Mouse (Mus musculus): ENCODE data around the gene Prl2b1. TPM values are rescaled to one million over a fixed set of nuclear protein-coding genes. Genes with fewer than 3 reads are reported as not detected.

Prl2b1 gene
- polyA plus RNA-seq (2012; rRNA removed): not detected in 2 replicates

DNA sequence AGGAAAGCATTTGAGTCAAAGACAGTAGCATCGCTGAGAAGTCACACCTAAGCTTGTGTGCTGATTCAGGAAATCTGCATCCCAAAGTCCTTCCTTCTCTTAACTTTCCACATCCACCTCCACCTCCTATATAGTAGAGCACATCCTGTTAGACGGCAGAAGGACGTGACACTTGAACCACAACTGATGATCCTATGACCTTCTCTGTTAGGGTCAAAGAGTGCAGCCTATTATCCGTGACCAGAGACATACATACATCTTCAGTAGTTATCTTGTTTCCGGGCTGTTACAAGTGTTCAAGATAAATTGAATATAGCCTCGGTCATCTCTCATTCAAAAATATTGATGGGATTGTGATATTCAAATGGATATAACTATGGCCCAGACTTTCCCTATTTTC is at the start of gene Prl2b1:
TSS of gene Prl2b1 (minus strand) at position 101 of the 400 bp plus-strand sequence.
- TF ChIP-seq CTCF (IDR thresholded peaks at IDR 0.05; ENCODE audit: extremely low read depth, insufficient read depth, low read length): no peak
- no peak within 1 kb of the TSS for H3K27ac ChIP-seq (ENCODE audit: insufficient read depth, low read length)
- no peak within 1 kb of the TSS for H3K4me3 ChIP-seq (ENCODE audit: insufficient read depth, low read length)
- H3K4me1 ChIP-seq (ENCODE audit: control insufficient read depth, insufficient read depth, low read length): no peaks in the 10 kb centered on the region

DNA sequence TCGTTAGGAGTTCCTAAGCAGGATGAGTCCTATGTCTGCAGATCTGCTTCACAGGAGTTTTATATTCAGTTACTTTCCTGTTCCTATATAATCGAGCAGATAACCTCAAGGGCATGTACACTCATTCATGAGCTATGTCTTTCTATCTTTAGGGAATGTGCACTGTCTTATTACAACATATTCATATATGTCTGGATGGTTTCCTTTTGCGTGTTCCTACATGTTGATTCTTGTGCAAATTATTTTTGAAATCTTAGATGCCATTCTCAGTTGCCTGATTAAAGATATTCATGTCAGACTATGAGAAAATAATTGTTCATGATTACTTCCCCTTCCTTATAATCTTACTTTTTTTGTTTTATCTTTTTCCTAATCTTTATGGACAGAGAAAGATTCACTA is 47.9 kb upstream of the Prl2b1 start, which contains the start of gene Prl8a6:
TSS of gene Prl8a6 (minus strand) at position 101 of the 400 bp plus-strand sequence.
- Histone ChIP-seq H3K4me1 (ENCODE audit: control insufficient read depth, insufficient read depth, low read length) (no peaks in the 10 kb centered on the region), H3K27ac (ENCODE audit: insufficient read depth, low read length) (no peak within 1 kb of the TSS), H3K4me3 (ENCODE audit: insufficient read depth, low read length) (no peak within 1 kb of the TSS)
- TF ChIP-seq CTCF (IDR thresholded peaks at IDR 0.05; ENCODE audit: extremely low read depth, insufficient read depth, low read length) (no peak), POLR2A (IDR thresholded peaks at IDR 0.05; ENCODE audit: extremely low read depth, insufficient read depth, low read length) (no peak)

DNA sequence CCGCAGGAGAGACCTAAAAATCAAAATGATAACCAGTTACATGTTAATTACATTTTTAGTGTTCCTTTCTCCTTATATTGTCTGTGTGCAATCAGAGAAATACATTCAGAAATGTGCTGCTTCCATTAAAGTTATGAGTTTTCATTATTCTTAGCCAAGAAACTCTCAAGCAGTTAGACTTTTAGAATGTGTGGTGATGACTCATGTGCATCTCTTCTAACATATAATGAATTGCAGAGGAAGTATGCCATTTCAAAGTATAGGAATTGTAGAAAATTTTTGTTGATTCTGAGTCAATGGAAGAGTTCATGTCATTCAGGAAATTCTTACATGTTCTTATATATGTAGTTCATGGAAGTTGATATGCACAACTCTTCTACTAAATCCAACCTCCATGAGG is 42.5 kb upstream of the Prl2b1 start:
- TF ChIP-seq POLR2A (IDR thresholded peaks at IDR 0.05; ENCODE audit: extremely low read depth, insufficient read depth, low read length) (no peak), CTCF (IDR thresholded peaks at IDR 0.05; ENCODE audit: extremely low read depth, insufficient read depth, low read length) (no peak)
- Histone ChIP-seq H3K4me3 (ENCODE audit: insufficient read depth, low read length) (no peak overlapping the region), H3K4me1 (ENCODE audit: control insufficient read depth, insufficient read depth, low read length) (no peaks in the 10 kb centered on the region), H3K27ac (ENCODE audit: insufficient read depth, low read length) (no peak overlapping the region)

DNA sequence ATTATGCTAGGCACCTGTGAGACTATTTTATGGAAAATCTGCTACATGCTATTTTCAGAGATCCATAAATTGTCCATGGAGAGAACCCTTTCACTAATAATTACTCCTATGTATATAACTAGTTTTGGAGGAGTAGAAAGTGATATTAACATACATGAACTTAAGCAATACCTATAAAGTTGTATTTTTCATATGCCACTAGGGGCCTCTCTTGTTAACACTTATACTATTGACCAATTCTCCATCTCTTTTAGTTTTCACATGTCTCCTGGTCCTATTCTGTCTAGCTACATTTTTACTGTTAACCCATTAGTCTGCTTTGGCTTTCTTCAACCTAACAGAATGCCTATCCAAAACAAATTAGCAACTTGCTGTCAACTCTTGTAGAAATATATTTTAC is 23.0 kb upstream of the Prl2b1 start:
- TF ChIP-seq CTCF (IDR thresholded peaks at IDR 0.05; ENCODE audit: extremely low read depth, insufficient read depth, low read length): no peak
- no peak for TF ChIP-seq POLR2A (IDR thresholded peaks at IDR 0.05; ENCODE audit: extremely low read depth, insufficient read depth, low read length)
- Histone ChIP-seq H3K4me1 (ENCODE audit: control insufficient read depth, insufficient read depth, low read length) (no peaks in the 10 kb centered on the region), H3K27ac (ENCODE audit: insufficient read depth, low read length) (no peak overlapping the region), H3K4me3 (ENCODE audit: insufficient read depth, low read length) (no peak overlapping the region)

DNA sequence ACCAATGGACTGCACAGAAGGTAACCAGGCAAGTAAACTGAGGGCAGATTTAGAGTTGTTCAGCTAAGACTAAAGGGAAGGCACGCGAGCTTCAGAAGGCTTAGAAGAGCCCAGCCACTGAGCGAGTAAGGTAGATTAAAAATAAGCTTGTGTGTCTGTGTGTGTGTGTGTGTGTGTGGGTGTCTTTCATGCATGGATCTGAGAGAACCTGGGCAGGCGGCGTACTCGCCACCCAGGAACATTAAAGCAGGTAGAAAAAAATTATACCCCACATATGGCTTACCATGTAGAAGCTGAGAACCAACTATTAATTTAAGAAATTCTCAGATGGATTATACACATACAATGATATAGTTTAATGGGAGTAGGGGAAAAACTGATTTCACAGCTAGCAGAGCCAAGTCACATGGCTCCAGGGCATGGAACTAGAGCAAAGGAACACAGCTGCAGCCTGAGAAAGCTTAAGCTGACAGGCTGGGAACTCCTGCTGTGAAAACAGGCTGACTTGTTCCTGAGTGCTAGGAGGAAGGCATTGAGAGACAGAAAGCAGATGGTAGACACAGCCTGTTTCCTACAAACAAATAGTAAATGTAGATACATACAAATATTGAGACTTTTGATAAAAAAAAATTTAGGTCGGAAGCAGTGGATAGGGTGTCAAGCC is 8.5 kb upstream of the Prl2b1 start:
- no peaks in the 10 kb centered on the region for H3K4me1 ChIP-seq (ENCODE audit: control insufficient read depth, insufficient read depth, low read length)
- no peak overlapping the region for H3K4me3 ChIP-seq (ENCODE audit: insufficient read depth, low read length)
- no peak overlapping the region for H3K27ac ChIP-seq (ENCODE audit: insufficient read depth, low read length)
- no peak for TF ChIP-seq POLR2A (IDR thresholded peaks at IDR 0.05; ENCODE audit: extremely low read depth, insufficient read depth, low read length)
- no peak for TF ChIP-seq CTCF (IDR thresholded peaks at IDR 0.05; ENCODE audit: extremely low read depth, insufficient read depth, low read length)

DNA sequence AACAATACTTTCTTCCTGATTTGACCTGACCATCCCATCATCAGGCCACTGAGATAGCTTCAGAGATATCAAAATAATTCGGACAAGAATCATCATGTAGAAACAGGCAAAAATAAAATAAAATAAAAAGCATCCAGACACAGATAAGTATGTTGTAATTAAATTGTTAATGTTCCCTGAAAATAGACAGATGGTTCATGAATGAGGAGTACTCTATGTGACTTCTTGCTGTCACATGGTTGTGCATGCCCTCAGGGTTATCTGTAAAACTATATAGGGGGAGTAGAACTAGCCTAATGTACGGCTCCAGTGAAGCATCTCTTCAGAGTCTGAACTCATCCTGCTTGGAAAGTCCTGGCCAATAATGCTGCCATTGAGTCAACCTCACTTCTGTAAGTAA is 45.3 kb downstream of the Prl2b1 start, which contains the start of gene Prl8a2:
TSS of gene Prl8a2 (plus strand) at position 301 of the 400 bp plus-strand sequence.
- TF ChIP-seq POLR2A (IDR thresholded peaks at IDR 0.05; ENCODE audit: extremely low read depth, insufficient read depth, low read length) (no peak), CTCF (IDR thresholded peaks at IDR 0.05; ENCODE audit: extremely low read depth, insufficient read depth, low read length) (no peak)
- Histone ChIP-seq H3K4me3 (ENCODE audit: insufficient read depth, low read length) (no peak within 1 kb of the TSS), H3K4me1 (ENCODE audit: control insufficient read depth, insufficient read depth, low read length) (no peaks in the 10 kb centered on the region), H3K27ac (ENCODE audit: insufficient read depth, low read length) (no peak within 1 kb of the TSS)

DNA sequence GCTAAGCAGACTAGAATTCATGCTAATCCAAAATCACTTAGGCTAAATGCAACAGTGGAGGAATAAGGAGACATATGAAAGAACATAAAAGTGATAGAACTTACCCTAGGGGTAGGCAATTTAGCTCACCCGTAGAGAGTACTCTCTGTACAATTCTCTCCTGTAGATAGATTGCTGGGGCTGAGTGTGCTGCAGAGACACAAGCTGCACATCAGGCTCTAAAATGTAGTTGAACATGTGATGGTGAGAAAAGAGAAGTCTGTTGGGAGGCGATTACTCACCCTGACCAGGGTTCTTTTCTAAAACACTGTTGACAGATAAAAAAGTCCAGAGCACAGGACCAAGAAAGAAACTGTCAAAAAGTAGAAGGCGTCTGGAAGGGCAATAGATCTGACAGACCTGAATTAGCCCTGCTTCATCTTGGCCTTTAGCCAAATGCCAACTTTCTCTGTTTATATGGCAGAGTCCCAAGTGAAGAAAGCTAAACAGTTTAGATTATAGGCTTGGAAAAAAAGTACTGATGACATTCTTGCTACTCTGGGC is 47.8 kb downstream of the Prl2b1 start:
- H3K4me3 ChIP-seq (ENCODE audit: insufficient read depth, low read length): no peak overlapping the region
- no peaks in the 10 kb centered on the region for H3K4me1 ChIP-seq (ENCODE audit: control insufficient read depth, insufficient read depth, low read length)
- TF ChIP-seq CTCF (IDR thresholded peaks at IDR 0.05; ENCODE audit: extremely low read depth, insufficient read depth, low read length) (no peak), POLR2A (IDR thresholded peaks at IDR 0.05; ENCODE audit: extremely low read depth, insufficient read depth, low read length) (no peak)
- no peak overlapping the region for H3K27ac ChIP-seq (ENCODE audit: insufficient read depth, low read length)

DNA sequence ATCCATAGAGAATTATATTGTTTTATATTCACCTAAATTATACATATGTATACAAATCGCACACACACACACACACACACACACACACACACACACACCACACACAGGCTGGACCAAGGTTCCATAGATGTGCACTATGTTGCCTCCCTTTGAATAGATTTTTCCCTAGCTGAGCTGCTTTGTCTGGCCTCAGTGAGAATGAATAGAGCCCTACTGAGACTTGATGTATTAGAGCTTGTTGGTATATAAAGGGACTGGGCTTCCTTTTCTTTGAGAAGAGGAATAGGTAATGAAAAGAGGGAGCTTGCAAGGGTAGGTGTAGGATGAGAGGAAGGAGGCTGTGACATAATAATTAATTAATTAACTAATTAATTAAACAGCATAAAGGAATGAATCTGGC is 55.7 kb downstream of the Prl2b1 start:
- TF ChIP-seq POLR2A (IDR thresholded peaks at IDR 0.05; ENCODE audit: extremely low read depth, insufficient read depth, low read length): no peak
- no peak for TF ChIP-seq CTCF (IDR thresholded peaks at IDR 0.05; ENCODE audit: extremely low read depth, insufficient read depth, low read length)
- H3K27ac ChIP-seq (ENCODE audit: insufficient read depth, low read length): no peak overlapping the region
- H3K4me1 ChIP-seq (ENCODE audit: control insufficient read depth, insufficient read depth, low read length): no peaks in the 10 kb centered on the region
- H3K4me3 ChIP-seq (ENCODE audit: insufficient read depth, low read length): no peak overlapping the region

Other genes with a start within 250 kb of the Prl2b1 start
- gene Prl3d3, start 234.1 kb downstream of the Prl2b1 start, polyA plus RNA-seq (2012; rRNA removed): not detected in 2 replicates
- not detected in 2 replicates for gene Prl3c1, start 194.2 kb downstream of the Prl2b1 start, polyA plus RNA-seq (2012; rRNA removed)
- gene Prl3b1, start 149.0 kb downstream of the Prl2b1 start, polyA plus RNA-seq (2012; rRNA removed): 0.17 and 0.21 TPM in 2 replicates
- gene Prl3a1, start 131.4 kb downstream of the Prl2b1 start, polyA plus RNA-seq (2012; rRNA removed): not detected in 2 replicates
- gene Prl6a1, start 78.2 kb downstream of the Prl2b1 start, polyA plus RNA-seq (2012; rRNA removed): not detected in 2 replicates
- gene Prl8a2, start 45.2 kb downstream of the Prl2b1 start, polyA plus RNA-seq (2012; rRNA removed): 0.11 TPM in 1 of 2 replicates, not detected in the other
- not detected in 2 replicates for gene Prl8a6, start 47.8 kb upstream of the Prl2b1 start, polyA plus RNA-seq (2012; rRNA removed)
- not detected in 2 replicates for gene Prl8a8, start 122.4 kb upstream of the Prl2b1 start, polyA plus RNA-seq (2012; rRNA removed)
- not detected in 2 replicates for gene Prl8a9, start 173.8 kb upstream of the Prl2b1 start, polyA plus RNA-seq (2012; rRNA removed)
- not detected in 2 replicates for gene Prl8a1, start 191.3 kb upstream of the Prl2b1 start, polyA plus RNA-seq (2012; rRNA removed)
- not detected in 2 replicates for gene Prl7b1, start 219.7 kb upstream of the Prl2b1 start, polyA plus RNA-seq (2012; rRNA removed)